Comparison of ENCODE assay signal across 12 mouse cellular contexts in genomic region chr1:120055475-120055874, GRCm38 (mm10). TPM values are rescaled to one million over a fixed set of nuclear protein-coding genes. Genes with fewer than 3 reads are reported as not detected.
DNase-seq lines count a peak whose midpoint lies in the region; ATAC-seq and TF ChIP-seq lines count a peak whose summit lies in the region.
"Had no signal": no experiment of that assay in that cellular context is flagged by ENCODE, and none has a peak within 500 bp of the region (broad histone marks: within the 10 kb centered on the region; RNA-seq: fewer than 3 reads in every experiment).

No protein-coding gene starts in this region.

- H3K27me3 ChIP-seq in heart, embryonic 16.5 days (ENCODE audit: control insufficient read depth, insufficient read depth, low read length), result no peaks in the 10 kb centered on the region
- H3K27me3 ChIP-seq in heart, adult 2 months (ENCODE audit: control insufficient read depth, insufficient read depth, low read length), result no peaks in the 10 kb centered on the region
- no peaks in the 10 kb centered on the region for H3K27me3 ChIP-seq in forebrain, embryonic 14.5 days (replicated peaks; ENCODE audit: control insufficient read depth, insufficient read depth, low read length)

- intact Hi-C loops in heart, adult 2 months (cut with DNase I), result no loop called here

- H3K79me2 ChIP-seq in heart, adult 2 months (replicated peaks; ENCODE audit: control insufficient read depth, insufficient read depth, low read length), result no peaks in the 10 kb centered on the region

- no peak for TF ChIP-seq POLR2A in heart, adult 2 months (IDR thresholded peaks at IDR 0.05; ENCODE audit: insufficient read depth, low read depth, low read length)

- no peak for DNase-seq in heart, adult 2 months
- peak; percentile 34 for DNase-seq in 3T3-L1 (ENCODE audit: low read depth, low spot score)
- DNase-seq in forebrain, embryonic 14.5 days (ENCODE audit: low spot score), result no peak
- no peak for DNase-seq in embryo, embryonic 10.5 days (ENCODE audit: low spot score)
- DNase-seq: kidney, postnatal 25 days had no signal

- TF ChIP-seq CTCF in heart, adult 2 months (IDR thresholded peaks at IDR 0.05), result no peak

- no peak overlapping the region for H3K9ac ChIP-seq in heart, embryonic 16.5 days (ENCODE audit: low read length)
- H3K9ac ChIP-seq in heart, adult 2 months (ENCODE audit: low read depth, low read length), result no peak overlapping the region
- H3K9ac ChIP-seq in forebrain, embryonic 14.5 days (ENCODE audit: low read length), result no peak overlapping the region
- H3K9ac ChIP-seq: midbrain, embryonic 15.5 days had no signal

- no peak overlapping the region for H3K4me3 ChIP-seq in heart, embryonic 16.5 days (ENCODE audit: low read length)
- no peak overlapping the region for H3K4me3 ChIP-seq in heart, adult 2 months
- H3K4me3 ChIP-seq in forebrain, embryonic 14.5 days (ENCODE audit: low read depth, low read length), result no peak overlapping the region
- H3K4me3 ChIP-seq: midbrain, embryonic 15.5 days had no signal

- peak; percentile 52; the same call in 1 of the 2 replicates for ATAC-seq in heart, embryonic 16.5 days (replicated peaks; ENCODE audit: extremely low read depth, insufficient read depth, low FRiP score)
- peak; percentile 98 for ATAC-seq in activated CD4-positive, CD25-positive, alpha-beta regulatory T cell, adult 4 months
- peak; percentile 43; the same call in 1 of the 2 replicates for ATAC-seq in megakaryocyte-erythroid progenitor cell, adult 5-6 weeks (replicated peaks; ENCODE audit: low FRiP score, low TSS enrichment, poor library complexity, severe bottlenecking)
- ATAC-seq in forebrain, embryonic 14.5 days, result no peak
- no peak for ATAC-seq in erythroblast, adult 5-6 weeks (replicated peaks; ENCODE audit: low FRiP score, poor library complexity, severe bottlenecking)
- ATAC-seq: midbrain, embryonic 15.5 days had no signal

- 54% methylated on average over 6 of the region's 6 CpGs for WGBS in heart, embryonic 16.5 days
- 53% methylated on average over 6 of the region's 6 CpGs for WGBS in heart, adult 2 months
- 87% methylated on average over 6 of the region's 6 CpGs for WGBS in forebrain, embryonic 14.5 days

- H3K4me1 ChIP-seq in heart, embryonic 16.5 days (ENCODE audit: control insufficient read depth, insufficient read depth, low read length), result no peaks in the 10 kb centered on the region
- no peaks in the 10 kb centered on the region; the same call in 1 of the 2 replicates for H3K4me1 ChIP-seq in heart, adult 2 months (ENCODE audit: control insufficient read depth, insufficient read depth, low read length)
- no peaks in the 10 kb centered on the region for H3K4me1 ChIP-seq in forebrain, embryonic 14.5 days (ENCODE audit: control insufficient read depth, insufficient read depth, low read length)
- H3K4me1 ChIP-seq: midbrain, embryonic 15.5 days had no signal

- H3K9me3 ChIP-seq in heart, embryonic 16.5 days (replicated peaks; ENCODE audit: control insufficient read depth, low read length), result peaks cover 3% of the 10 kb centered on the region; the same call in 1 of the 2 replicates
- H3K9me3 ChIP-seq in forebrain, embryonic 14.5 days (replicated peaks; ENCODE audit: control insufficient read depth, low read length), result no peaks in the 10 kb centered on the region
- H3K9me3 ChIP-seq: midbrain, embryonic 15.5 days had no signal

- no peak overlapping the region for H3K27ac ChIP-seq in heart, embryonic 16.5 days (ENCODE audit: low read length)
- H3K27ac ChIP-seq in heart, adult 2 months, result no peak overlapping the region
- H3K27ac ChIP-seq in forebrain, embryonic 14.5 days (ENCODE audit: low read depth, low read length), result no peak overlapping the region
- H3K27ac ChIP-seq: midbrain, embryonic 15.5 days had no signal

- TF ChIP-seq EP300 in heart, adult 2 months (IDR thresholded peaks at IDR 0.05; ENCODE audit: insufficient read depth, low read depth, low read length), result no peak

- no peaks in the 10 kb centered on the region for H3K36me3 ChIP-seq in heart, embryonic 16.5 days (ENCODE audit: control insufficient read depth, insufficient read depth)
- H3K36me3 ChIP-seq in heart, adult 2 months (ENCODE audit: control insufficient read depth, insufficient read depth, low read length), result no peaks in the 10 kb centered on the region
- H3K36me3 ChIP-seq in forebrain, embryonic 14.5 days (ENCODE audit: control insufficient read depth, insufficient read depth, low read length), result no peaks in the 10 kb centered on the region
- H3K36me3 ChIP-seq: midbrain, embryonic 15.5 days had no signal

- H3K4me2 ChIP-seq in heart, embryonic 16.5 days (ENCODE audit: low read depth, low read length), result no peak overlapping the region
- H3K4me2 ChIP-seq in forebrain, embryonic 14.5 days (ENCODE audit: low read length), result no peak overlapping the region
- H3K4me2 ChIP-seq: midbrain, embryonic 15.5 days had no signal

RNA-seq across cellular contexts. Expression of gene Tmem37, which starts 18.4 kb away (rescaled TPM):
- 10.2 and 10.4 TPM in 2 replicates for polyA plus RNA-seq in heart, embryonic 16.5 days (2015; fragmentation: Nextera tagmentation; extraction: Ambion mirVana)
- total RNA-seq in heart, adult 2 months (2021), result 1 to 10 TPM; 5.6 to 7.5 TPM
- 9.0 and 29.3 TPM in 2 replicates for polyA plus RNA-seq in heart, adult 2 months (2012; rRNA removed)
- 1 to 10 TPM; 1.4 to 2.5 TPM for polyA plus RNA-seq in activated CD4-positive, CD25-positive, alpha-beta regulatory T cell, adult 4 months (2017; shearing (Covaris generic))
- total RNA-seq in megakaryocyte-erythroid progenitor cell, adult 5-6 weeks (2014; fragmentation: Nextera tagmentation), result not detected in 2 replicates
- total RNA-seq in megakaryocyte-erythroid progenitor cell, adult 5-6 weeks (2017), result not detected in 2 replicates
- 7.3 and 8.2 TPM in 2 replicates for polyA plus RNA-seq in forebrain, embryonic 14.5 days (2014; fragmentation: Nextera tagmentation; extraction: Ambion mirVana)
- total RNA-seq in erythroblast, adult 5-6 weeks (2015; ENCODE audit: low replicate concordance), result 1.5 TPM in 1 of 2 replicates, not detected in the other
- total RNA-seq in erythroblast, adult 5-6 weeks (2017; ENCODE audit: low replicate concordance), result not detected in 2 replicates

RNA-seq across cellular contexts. Expression of gene Sctr, which starts 48.8 kb away (rescaled TPM):
- polyA plus RNA-seq in heart, embryonic 16.5 days (2015; fragmentation: Nextera tagmentation; extraction: Ambion mirVana), result 0.11 TPM in 1 of 2 replicates, not detected in the other
- under 1 TPM in 1 of 2 experiments, not detected in 1; 0.16 TPM for total RNA-seq in heart, adult 2 months (2021)
- polyA plus RNA-seq in heart, adult 2 months (2012; rRNA removed), result 0.26 and 0.84 TPM in 2 replicates
- polyA plus RNA-seq in activated CD4-positive, CD25-positive, alpha-beta regulatory T cell, adult 4 months (2017; shearing (Covaris generic)), result under 1 TPM in 1 of 2 experiments, not detected in 1; 0.23 TPM
- total RNA-seq in megakaryocyte-erythroid progenitor cell, adult 5-6 weeks (2014; fragmentation: Nextera tagmentation), result not detected in 2 replicates
- not detected in 2 replicates for total RNA-seq in megakaryocyte-erythroid progenitor cell, adult 5-6 weeks (2017)
- 0.52 and 0.56 TPM in 2 replicates for polyA plus RNA-seq in forebrain, embryonic 14.5 days (2014; fragmentation: Nextera tagmentation; extraction: Ambion mirVana)
- total RNA-seq in erythroblast, adult 5-6 weeks (2015; ENCODE audit: low replicate concordance), result not detected in 2 replicates
- total RNA-seq in erythroblast, adult 5-6 weeks (2017; ENCODE audit: low replicate concordance), result not detected in 2 replicates

RNA-seq across cellular contexts. Expression of gene Cfap221, which starts 58.4 kb away (rescaled TPM):
- polyA plus RNA-seq in heart, embryonic 16.5 days (2015; fragmentation: Nextera tagmentation; extraction: Ambion mirVana), result 0.16 and 0.25 TPM in 2 replicates
- total RNA-seq in heart, adult 2 months (2021), result not detected
- polyA plus RNA-seq in heart, adult 2 months (2012; rRNA removed), result 0.25 TPM in 1 of 2 replicates, not detected in the other
- polyA plus RNA-seq in activated CD4-positive, CD25-positive, alpha-beta regulatory T cell, adult 4 months (2017; shearing (Covaris generic)), result not detected
- not detected in 2 replicates for total RNA-seq in megakaryocyte-erythroid progenitor cell, adult 5-6 weeks (2014; fragmentation: Nextera tagmentation)
- not detected in 2 replicates for total RNA-seq in megakaryocyte-erythroid progenitor cell, adult 5-6 weeks (2017)
- polyA plus RNA-seq in forebrain, embryonic 14.5 days (2014; fragmentation: Nextera tagmentation; extraction: Ambion mirVana), result 0.15 and 0.48 TPM in 2 replicates
- not detected in 2 replicates for total RNA-seq in erythroblast, adult 5-6 weeks (2015; ENCODE audit: low replicate concordance)
- total RNA-seq in erythroblast, adult 5-6 weeks (2017; ENCODE audit: low replicate concordance), result not detected in 2 replicates
- total RNA-seq: ES-E14; gastrocnemius, postnatal 4 days had no signal

Comparison
In these comparisons a context has a peak if more than half of its experiments do, and no peak if none do; other contexts are left out.
1. ATAC-seq: peak in heart, embryonic 16.5 days (single experiment), activated CD4-positive, CD25-positive, alpha-beta regulatory T cell, adult 4 months (single experiment) and megakaryocyte-erythroid progenitor cell, adult 5-6 weeks (single experiment); none in forebrain, embryonic 14.5 days (single experiment) and erythroblast, adult 5-6 weeks (single experiment).